ENCODE assay signal across 9 mouse cellular contexts in the genomic region with DNA sequence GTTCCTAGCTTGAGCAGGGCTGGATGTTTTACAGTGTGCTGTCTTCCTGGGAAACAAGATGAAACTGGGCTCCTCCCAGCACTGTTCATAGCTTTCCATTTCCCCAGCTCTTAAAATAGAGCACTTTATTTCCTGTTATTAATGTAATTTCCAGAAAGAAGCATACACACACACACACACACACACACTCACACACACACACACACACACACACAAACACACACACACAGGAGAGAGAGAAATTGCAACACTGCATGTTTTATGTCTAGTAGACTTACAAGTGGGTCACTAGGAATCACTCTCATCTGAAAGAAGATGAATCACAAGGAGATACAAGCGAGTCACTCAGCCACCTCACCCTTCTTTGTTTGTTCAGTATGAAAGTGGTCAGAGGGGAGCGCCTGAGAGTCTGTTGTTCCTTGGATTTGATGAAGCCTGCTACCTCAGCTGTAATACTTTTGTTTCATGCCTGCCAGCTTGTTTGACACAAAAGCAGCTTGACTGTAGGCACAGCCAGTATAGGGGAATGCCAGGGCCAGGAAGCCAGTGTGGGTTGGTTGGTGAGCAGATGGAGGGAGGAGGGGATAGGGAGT. TPM values are rescaled to one million over a fixed set of nuclear protein-coding genes. Genes with fewer than 3 reads are reported as not detected.
A peak's percentile ranks its signal among the peaks of the same experiment; 100 is the strongest.
DNase-seq lines count a peak whose midpoint lies in the region; ATAC-seq lines count a peak whose summit lies in the region.
"Not testable (repeated sequence)": the region's sequence is repeated elsewhere in the genome, so short reads cannot be mapped to it uniquely, and the experiment has no call there.
"Had no signal": no experiment of that assay in that cellular context is flagged by ENCODE, and none has a peak within 500 bp of the region (broad histone marks: within the 10 kb centered on the region; RNA-seq: fewer than 3 reads in every experiment).

No protein-coding gene starts in this region.

- DNase-seq in NIH3T3 (ENCODE audit: low read depth): peak; percentile 27
- peak; percentile 3 to 9 for DNase-seq in cerebellum, postnatal 25 days
- peak; percentile 95 for DNase-seq in heart, adult 11 months
- DNase-seq in kidney, postnatal 25 days: peak; percentile 14 to 33
- DNase-seq in left cerebral cortex, postnatal 4 days: peak; percentile 32
- peak; percentile 22 for DNase-seq in skeletal muscle tissue, adult 2 months (ENCODE audit: low read depth, low spot score)

- H3K79me2 ChIP-seq in macrophage (ENCODE audit: inconsistent target): peaks cover 25% of the 10 kb centered on the region

- peak overlapping the region; percentile 66 for H3K27ac ChIP-seq in macrophage

- intact Hi-C loops in left cerebral cortex, postnatal 4 days (cut with DNase I): not testable (repeated sequence)

- H3K36me3 ChIP-seq in macrophage (ENCODE audit: inconsistent target): not testable (repeated sequence)

- peak overlapping the region; percentile 26; the same call in 1 of the 2 replicates for H3K4me3 ChIP-seq in macrophage (ENCODE audit: inconsistent target)

- ATAC-seq in hematopoietic stem cell, adult 5-6 weeks (replicated peaks in 1 of 2; ENCODE audit: insufficient read depth in 1 of 2, low FRiP score in 2 of 2, low TSS enrichment in 1 of 2, low read depth in 1 of 2, poor library complexity in 2 of 2, severe bottlenecking in 2 of 2): 0 out of 4 replicates have a peak, but pooled peaks have one; percentile 14 to 20

- WGBS in macrophage (ENCODE audit: missing documents): 59% methylated on average over 2 of the region's 2 CpGs

RNA-seq across cellular contexts. Expression of a gene that starts 36.0 kb away (rescaled TPM):
- 1.5 and 13.1 TPM in 2 replicates for total RNA-seq in hematopoietic stem cell, adult 5-6 weeks (2017)
- under 1 TPM in 1 of 2 experiments, not detected in 1; 0.16 TPM for total RNA-seq in left cerebral cortex, postnatal 4 days (2021)
- 1,000 to 10,000 TPM in 14 of 26 experiments, 100 to 1,000 TPM in 12; 379 to 2,421 (median 1,126) TPM for total RNA-seq in macrophage (2018; cell fraction: chromatin; rRNA removed)
- total RNA-seq in macrophage (2018; cell fraction: cytosol; rRNA removed): 1,000 to 10,000 TPM in 3 of 26 experiments, 100 to 1,000 TPM in 23; 301 to 1,113 (median 720) TPM
- 1,000 to 10,000 TPM in 16 of 26 experiments, 100 to 1,000 TPM in 10; 414 to 2,160 (median 1,206) TPM for total RNA-seq in macrophage (2018; cell fraction: nucleus; rRNA removed)
- 326 to 690 TPM (median 497 TPM) in 3 replicates for polyA plus RNA-seq in macrophage (2018)
- total RNA-seq: left cerebral cortex, postnatal 14 days had no signal

Comparison
In these comparisons a context has a peak if more than half of its experiments do, and no peak if none do; other contexts are left out.
1. Peak in every context shown above with its lines: DNase-seq, ATAC-seq, H3K4me3 ChIP-seq and H3K27ac ChIP-seq.
2. DNase-seq: peak in every context shown above with its lines; median percentile 95 in heart, adult 11 months; 32 in left cerebral cortex, postnatal 4 days; 27 in NIH3T3; 24 in kidney, postnatal 25 days; 22 in skeletal muscle tissue, adult 2 months; 6 in cerebellum, postnatal 25 days.